Mouse (Mus musculus): Measurements from ENCODE around the gene Hip1r.

DNA sequence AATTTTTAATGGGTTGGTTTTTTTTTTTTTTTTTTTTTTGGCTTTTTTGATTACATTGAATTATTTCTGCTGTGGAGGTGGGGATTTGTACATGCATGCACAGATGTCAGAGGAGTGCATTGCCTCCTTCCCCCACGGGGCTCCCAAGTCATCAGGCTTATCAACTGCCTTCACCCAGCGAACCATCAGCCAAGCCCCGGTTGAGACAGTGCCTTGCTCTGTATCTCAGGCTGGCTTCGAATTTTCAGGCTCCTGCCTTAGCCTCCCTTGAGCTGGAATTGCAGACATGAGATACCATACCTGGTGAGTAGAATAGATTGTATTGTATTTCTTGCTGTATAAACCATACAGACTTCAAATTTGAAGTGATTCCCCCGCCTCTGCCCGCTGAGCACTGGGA, 66.2 kb downstream of the Hip1r start:
- no peak for TF ChIP-seq POLR2A (IDR thresholded peaks at IDR 0.05; ENCODE audit: low read depth, low read length)
- no peak for TF ChIP-seq CTCF (conservative IDR thresholded peaks at IDR 0.05; ENCODE audit: insufficient read depth, insufficient read length, low read depth, low read length)
